Mouse (Mus musculus): Measurements from ENCODE around the gene Mup7.
"Not testable (repeated sequence)": the region's sequence is repeated elsewhere in the genome, so short reads cannot be mapped to it uniquely, and the experiment has no call there.

DNA sequence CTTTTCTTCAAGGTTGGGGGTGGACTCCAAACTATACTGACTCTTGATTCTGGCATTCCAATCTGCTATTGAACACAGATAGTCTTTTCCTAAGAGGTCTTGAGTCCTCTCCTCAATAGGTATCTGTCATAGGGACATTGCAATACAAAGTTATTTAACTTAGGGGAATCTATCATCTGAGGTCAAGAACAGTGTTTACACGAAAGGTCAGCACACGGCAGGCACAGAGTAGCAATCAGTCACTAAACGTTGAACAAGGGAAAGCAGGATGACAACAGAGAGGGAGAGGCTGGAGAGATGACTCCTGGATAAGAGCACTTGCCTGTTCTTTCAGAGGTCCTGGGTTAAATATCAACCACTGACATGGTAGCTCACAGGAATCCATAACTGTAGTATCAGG is 9.6 kb upstream of the Mup7 start:
- TF ChIP-seq CTCF (conservative IDR thresholded peaks at IDR 0.05; ENCODE audit: low read length); NANOG (IDR thresholded peaks at IDR 0.05; ENCODE audit: borderline replicate concordance, low read length); POU5F1 (IDR thresholded peaks at IDR 0.05; ENCODE audit: borderline replicate concordance, low read length): not testable (repeated sequence)
